Mouse (Mus musculus) erythroblast, embryonic 14.5 days (primary cell): ENCODE results near the gene Bach2. TPM values are rescaled to one million over a fixed set of nuclear protein-coding genes. Genes with fewer than 3 reads are reported as not detected.

Source experiments
- H3K27me3 ChIP-seq: 2 replicates; pipeline ENCODE4 v1.6.1; 2012; ENCODE audit warnings: inconsistent platforms; ENCODE audit not compliant: control insufficient read depth
- H3K36me3 ChIP-seq: 2 replicates; pipeline ENCODE4 v1.6.1; 2012; ENCODE audit warnings: mild to moderate bottlenecking, inconsistent platforms; ENCODE audit not compliant: control insufficient read depth
- H3K4me1 ChIP-seq: 2 replicates; pipeline ENCODE4 v1.6.1; 2012; ENCODE audit warnings: inconsistent platforms; ENCODE audit not compliant: control insufficient read depth
- H3K4me3 ChIP-seq: replicated peaks from 2 replicates; pipeline ENCODE3; 2012; ENCODE audit warnings: moderate library complexity, mild to moderate bottlenecking, inconsistent platforms
- H3K9me3 ChIP-seq: 2 replicates; pipeline ENCODE4 v1.6.1; 2012; ENCODE audit warnings: low read length, inconsistent platforms, mixed read lengths; ENCODE audit not compliant: control insufficient read depth
- GATA1 ChIP-seq: IDR thresholded peaks from 2 replicates; pipeline ENCODE4 v1.6.1; 2012; ENCODE audit warnings: low read length, inconsistent platforms, mixed read lengths
- TAL1 ChIP-seq: IDR thresholded peaks from 3 replicates; pipeline ENCODE4 v1.6.1; 2012; ENCODE audit warnings: low read length, inconsistent platforms, mixed read lengths
- polyA plus RNA-seq: library from polyadenylated mRNA; stranded (reverse); fragments of >175 nt; gene quantifications from 2 replicates; pipeline ENCODE4 v1.2.3, GENCODE M21; 2012

Bach2 gene
- polyA plus RNA-seq, 1 experiment = 0.02 TPM

GRCm38 (mm10) chr4:32235920-32236705, 2.5 kb upstream of the Bach2 start:
- Histone ChIP-seq H3K36me3 (no peaks in the 10 kb centered on the region), H3K4me1 (peaks cover 18% of the 10 kb centered on the region), H3K4me3 (no peak overlapping the region), H3K9me3 (no peaks in the 10 kb centered on the region; the same call in 1 of the 2 replicates), H3K27me3 (peaks cover 59% of the 10 kb centered on the region)
- TF ChIP-seq TAL1 = no peak
- no peak for TF ChIP-seq GATA1

GRCm38 (mm10) chr4:32238921-32239748, 531 bp downstream of the Bach2 start:
- Histone ChIP-seq H3K36me3 (no peaks in the 10 kb centered on the region), H3K9me3 (no peaks in the 10 kb centered on the region; the same call in 1 of the 2 replicates), H3K27me3 (peaks cover 65% of the 10 kb centered on the region), H3K4me3 (peak overlapping the region; percentile 65), H3K4me1 (peaks cover 18% of the 10 kb centered on the region)
- TF ChIP-seq GATA1 = no peak
- TF ChIP-seq TAL1 = no peak

- peaks cover 18% of the 10 kb centered on the region for H3K4me1 ChIP-seq
- peaks cover 65% of the 10 kb centered on the region for H3K27me3 ChIP-seq
- peak overlapping the region; percentile 65 for H3K4me3 ChIP-seq
These were observed 1.1 kb downstream of the Bach2 start for GRCm38 (mm10) chr4:32239749-32240131.

GRCm38 (mm10) chr4:32240457-32241030, 1.9 kb downstream of the Bach2 start:
- no peak for TF ChIP-seq TAL1
- no peak for TF ChIP-seq GATA1
- Histone ChIP-seq H3K36me3 (no peaks in the 10 kb centered on the region), H3K9me3 (no peaks in the 10 kb centered on the region; the same call in 1 of the 2 replicates), H3K4me3 (no peak overlapping the region), H3K4me1 (peaks cover 18% of the 10 kb centered on the region), H3K27me3 (peaks cover 62% of the 10 kb centered on the region)

More at GRCm38 (mm10) chr4:32239749-32240131, 1.1 kb downstream of the Bach2 start:
- TF ChIP-seq GATA1 = no peak
- no peak for TF ChIP-seq TAL1
- H3K9me3 ChIP-seq = no peaks in the 10 kb centered on the region; the same call in 1 of the 2 replicates
- no peaks in the 10 kb centered on the region for H3K36me3 ChIP-seq

GRCm38 (mm10) chr4:32241351-32241980, 2.9 kb downstream of the Bach2 start:
- H3K27me3 ChIP-seq = peaks cover 55% of the 10 kb centered on the region
- H3K4me1 ChIP-seq = peaks cover 20% of the 10 kb centered on the region
- H3K36me3 ChIP-seq = no peaks in the 10 kb centered on the region
- TF ChIP-seq GATA1 (no peak), TAL1 (no peak)
- H3K9me3 ChIP-seq = no peaks in the 10 kb centered on the region; the same call in 1 of the 2 replicates
- H3K4me3 ChIP-seq = no peak overlapping the region

GRCm38 (mm10) chr4:32242122-32242615, 3.6 kb downstream of the Bach2 start:
- H3K27me3 ChIP-seq = peaks cover 51% of the 10 kb centered on the region
- H3K4me3 ChIP-seq = no peak overlapping the region
- H3K4me1 ChIP-seq = peaks cover 22% of the 10 kb centered on the region
- no peaks in the 10 kb centered on the region for H3K36me3 ChIP-seq
- H3K9me3 ChIP-seq = no peaks in the 10 kb centered on the region; the same call in 1 of the 2 replicates
- TF ChIP-seq TAL1 (no peak), GATA1 (no peak)

- no peaks in the 10 kb centered on the region for H3K36me3 ChIP-seq
- H3K4me3 ChIP-seq = no peak overlapping the region
- peaks cover 38% of the 10 kb centered on the region for H3K27me3 ChIP-seq
- TF ChIP-seq TAL1 (no peak), GATA1 (no peak)
- H3K4me1 ChIP-seq = peaks cover 24% of the 10 kb centered on the region
- H3K9me3 ChIP-seq = no peaks in the 10 kb centered on the region; the same call in 1 of the 2 replicates
These were observed 4.9 kb downstream of the Bach2 start for GRCm38 (mm10) chr4:32243458-32243857.

- H3K4me3 ChIP-seq = no peak overlapping the region
- peaks cover 31% of the 10 kb centered on the region for H3K27me3 ChIP-seq
- H3K9me3 ChIP-seq = no peaks in the 10 kb centered on the region; the same call in 1 of the 2 replicates
- peaks cover 24% of the 10 kb centered on the region for H3K4me1 ChIP-seq
- TF ChIP-seq TAL1 = no peak
- H3K36me3 ChIP-seq = no peaks in the 10 kb centered on the region
These were observed 5.6 kb downstream of the Bach2 start for GRCm38 (mm10) chr4:32244092-32244745.
